Mouse (Mus musculus): ENCODE measurements at regions not wholly inside any gene's neighbourhood (a gene's known extent, or its start where the extent isn't known, plus 50 kb on each side); places are given as distances from the start of the nearest gene placed in this dataset.

GRCm38 (mm10) chr4:99423449-99423848 is 127.7 kb downstream of the Gm12689 start:
- Histone ChIP-seq H3K27me3 (ENCODE audit: insufficient read depth, poor library complexity, severe bottlenecking) (no peaks in the 10 kb centered on the region), H3K4me1 (no peaks in the 10 kb centered on the region), H3K36me3 (no peaks in the 10 kb centered on the region), H3K4me3 (no peak overlapping the region), H3K9me3 (no peaks in the 10 kb centered on the region), H3K27ac (no peak overlapping the region)
- WGBS, result 83% methylated on average over 1 of the region's 1 CpGs
- DNase-seq (ENCODE audit: low spot score), result no peak

GRCm38 (mm10) chr4:99445077-99445754 is 149.5 kb downstream of the Gm12689 start:
- WGBS, result 39% methylated on average over 28 of the region's 28 CpGs
- Histone ChIP-seq H3K27me3 (ENCODE audit: insufficient read depth, poor library complexity, severe bottlenecking) (peaks cover 5% of the 10 kb centered on the region; the same call in 1 of the 2 replicates), H3K4me1 (peaks cover 3% of the 10 kb centered on the region; the same call in 1 of the 2 replicates), H3K27ac (no peak overlapping the region), H3K36me3 (no peaks in the 10 kb centered on the region), H3K9me3 (no peaks in the 10 kb centered on the region; the same call in 1 of the 2 replicates), H3K4me3 (peak overlapping the region; percentile 50)
- DNase-seq (ENCODE audit: low spot score), result no peak

- H3K36me3 ChIP-seq, result no peaks in the 10 kb centered on the region
- H3K4me1 ChIP-seq, result peaks cover 3% of the 10 kb centered on the region; the same call in 1 of the 2 replicates
- H3K4me3 ChIP-seq, result peak overlapping the region; percentile 50
- H3K9me3 ChIP-seq, result no peaks in the 10 kb centered on the region; the same call in 1 of the 2 replicates
- H3K27me3 ChIP-seq (ENCODE audit: insufficient read depth, poor library complexity, severe bottlenecking), result peaks cover 5% of the 10 kb centered on the region; the same call in 1 of the 2 replicates
- 60% methylated on average over 9 of the region's 9 CpGs for WGBS
- H3K27ac ChIP-seq, result no peak overlapping the region
- DNase-seq (ENCODE audit: low spot score), result no peak
Observed at GRCm38 (mm10) chr4:99445755-99446128, 150.0 kb downstream of the Gm12689 start.

GRCm38 (mm10) chr4:99458984-99459383 is 163.3 kb downstream of the Gm12689 start:
- Histone ChIP-seq H3K27me3 (ENCODE audit: insufficient read depth, poor library complexity, severe bottlenecking) (peaks cover 9% of the 10 kb centered on the region; the same call in 1 of the 2 replicates), H3K36me3 (no peaks in the 10 kb centered on the region), H3K9me3 (no peaks in the 10 kb centered on the region), H3K27ac (no peak overlapping the region), H3K4me1 (peaks cover 3% of the 10 kb centered on the region), H3K4me3 (no peak overlapping the region)
- WGBS, result 78% methylated on average over 4 of the region's 4 CpGs
- DNase-seq (ENCODE audit: low spot score), result no peak

GRCm38 (mm10) chr4:99459436-99459835 is 163.7 kb downstream of the Gm12689 start:
- Histone ChIP-seq H3K4me1 (peaks cover 3% of the 10 kb centered on the region), H3K9me3 (no peaks in the 10 kb centered on the region), H3K4me3 (peak overlapping the region; percentile 32; the same call in 1 of the 2 replicates), H3K27me3 (ENCODE audit: insufficient read depth, poor library complexity, severe bottlenecking) (peaks cover 9% of the 10 kb centered on the region; the same call in 1 of the 2 replicates), H3K36me3 (no peaks in the 10 kb centered on the region), H3K27ac (no peak overlapping the region)
- WGBS, result 15% methylated on average over 14 of the region's 14 CpGs
- peak; percentile 80 for DNase-seq (ENCODE audit: low spot score)

- Histone ChIP-seq H3K27ac (no peak overlapping the region), H3K4me1 (no peaks in the 10 kb centered on the region), H3K27me3 (ENCODE audit: insufficient read depth, poor library complexity, severe bottlenecking) (no peaks in the 10 kb centered on the region), H3K36me3 (no peaks in the 10 kb centered on the region), H3K9me3 (no peaks in the 10 kb centered on the region), H3K4me3 (no peak overlapping the region)
- DNase-seq (ENCODE audit: low spot score), result no peak
- WGBS, result 75% methylated on average over 9 of the region's 9 CpGs
Observed at GRCm38 (mm10) chr4:99465493-99465892, 169.8 kb downstream of the Gm12689 start.

- no peaks in the 10 kb centered on the region for H3K27me3 ChIP-seq (ENCODE audit: insufficient read depth, poor library complexity, severe bottlenecking)
- H3K4me1 ChIP-seq, result no peaks in the 10 kb centered on the region
- no peak overlapping the region for H3K27ac ChIP-seq
- no peak for DNase-seq (ENCODE audit: low spot score)
- 46% methylated on average over 11 of the region's 11 CpGs for WGBS
- H3K9me3 ChIP-seq, result no peaks in the 10 kb centered on the region
- H3K4me3 ChIP-seq, result no peak overlapping the region
- no peaks in the 10 kb centered on the region for H3K36me3 ChIP-seq
Observed at GRCm38 (mm10) chr4:99475701-99476218, 180.1 kb downstream of the Gm12689 start.

- no peak overlapping the region for H3K27ac ChIP-seq
- DNase-seq (ENCODE audit: low spot score), result no peak
- no peaks in the 10 kb centered on the region for H3K9me3 ChIP-seq
- 55% methylated on average over 4 of the region's 4 CpGs for WGBS
- H3K36me3 ChIP-seq, result no peaks in the 10 kb centered on the region
- no peaks in the 10 kb centered on the region for H3K4me1 ChIP-seq
- H3K4me3 ChIP-seq, result no peak overlapping the region
- H3K27me3 ChIP-seq (ENCODE audit: insufficient read depth, poor library complexity, severe bottlenecking), result no peaks in the 10 kb centered on the region
Observed at GRCm38 (mm10) chr4:99484271-99484670, 171.8 kb upstream of the Foxd3 start.

- no peaks in the 10 kb centered on the region for H3K36me3 ChIP-seq
- H3K4me3 ChIP-seq, result no peak overlapping the region
- no peaks in the 10 kb centered on the region for H3K9me3 ChIP-seq
- H3K4me1 ChIP-seq, result no peaks in the 10 kb centered on the region
- WGBS, result 65% methylated on average over 12 of the region's 12 CpGs
- DNase-seq (ENCODE audit: low spot score), result no peak
- no peak overlapping the region for H3K27ac ChIP-seq
- H3K27me3 ChIP-seq (ENCODE audit: insufficient read depth, poor library complexity, severe bottlenecking), result no peaks in the 10 kb centered on the region
Observed at GRCm38 (mm10) chr4:99491536-99492514, 164.3 kb upstream of the Foxd3 start.

GRCm38 (mm10) chr4:99503221-99503744 is 152.8 kb upstream of the Foxd3 start:
- H3K9me3 ChIP-seq, result no peaks in the 10 kb centered on the region
- no peak overlapping the region for H3K27ac ChIP-seq
- no peaks in the 10 kb centered on the region for H3K36me3 ChIP-seq
- no peak overlapping the region for H3K4me3 ChIP-seq
- no peak for DNase-seq (ENCODE audit: low spot score)
- H3K27me3 ChIP-seq (ENCODE audit: insufficient read depth, poor library complexity, severe bottlenecking), result no peaks in the 10 kb centered on the region
- WGBS, result 78% methylated on average over 10 of the region's 10 CpGs
- H3K4me1 ChIP-seq, result no peaks in the 10 kb centered on the region

- Histone ChIP-seq H3K4me1 (no peaks in the 10 kb centered on the region), H3K9me3 (no peaks in the 10 kb centered on the region), H3K27ac (no peak overlapping the region), H3K27me3 (ENCODE audit: insufficient read depth, poor library complexity, severe bottlenecking) (no peaks in the 10 kb centered on the region), H3K36me3 (no peaks in the 10 kb centered on the region), H3K4me3 (no peak overlapping the region)
- 72% methylated on average over 6 of the region's 6 CpGs for WGBS
- no peak for DNase-seq (ENCODE audit: low spot score)
Observed at GRCm38 (mm10) chr4:99511993-99512392, 144.1 kb upstream of the Foxd3 start.

GRCm38 (mm10) chr4:99516883-99517282 is 139.2 kb upstream of the Foxd3 start:
- Histone ChIP-seq H3K27ac (no peak overlapping the region), H3K36me3 (no peaks in the 10 kb centered on the region), H3K4me1 (no peaks in the 10 kb centered on the region), H3K4me3 (no peak overlapping the region), H3K27me3 (ENCODE audit: insufficient read depth, poor library complexity, severe bottlenecking) (no peaks in the 10 kb centered on the region), H3K9me3 (no peaks in the 10 kb centered on the region)
- 72% methylated on average over 3 of the region's 3 CpGs for WGBS
- no peak for DNase-seq (ENCODE audit: low spot score)

GRCm38 (mm10) chr4:99527441-99527840 is 128.7 kb upstream of the Foxd3 start:
- no peaks in the 10 kb centered on the region for H3K9me3 ChIP-seq
- H3K4me3 ChIP-seq, result no peak overlapping the region
- H3K27ac ChIP-seq, result no peak overlapping the region
- no peaks in the 10 kb centered on the region for H3K27me3 ChIP-seq (ENCODE audit: insufficient read depth, poor library complexity, severe bottlenecking)
- no peaks in the 10 kb centered on the region for H3K4me1 ChIP-seq
- DNase-seq (ENCODE audit: low spot score), result peak; percentile 67
- H3K36me3 ChIP-seq, result no peaks in the 10 kb centered on the region
- 89% methylated on average over 12 of the region's 12 CpGs for WGBS

All from heart, embryonic 10.5 days (tissue).